Mouse (Mus musculus) macrophage (primary cell): ENCODE results near the gene Tmem87b. TPM values are rescaled to one million over a fixed set of nuclear protein-coding genes. Genes with fewer than 3 reads are reported as not detected.

Experiments used
- H3K27ac ChIP-seq: fragments of 350-480 bp; formaldehyde crosslinking; 2 replicates; pipeline ENCODE4 v1.9.0; 2021
- H3K36me3 ChIP-seq: fragments of 350-480 bp; formaldehyde crosslinking; 2 replicates; pipeline ENCODE4 v1.9.0; 2021; ENCODE audit errors: inconsistent target
- H3K4me3 ChIP-seq: fragments of 350-480 bp; formaldehyde crosslinking; 2 replicates; pipeline ENCODE4 v1.9.0; 2021; ENCODE audit errors: inconsistent target
- H3K79me2 ChIP-seq: fragments of 350-480 bp; formaldehyde crosslinking; 2 replicates; pipeline ENCODE4 v1.9.0; 2021; ENCODE audit errors: inconsistent target
- WGBS: methylation state at CpG from one replicate; pipeline ENCODE4 v1.1.7; 2026; ENCODE audit warnings: inconsistent platforms; ENCODE audit not compliant: missing documents; 5-methylcytosine and 5-hydroxymethylcytosine counted together
- polyA plus RNA-seq: library from polyadenylated mRNA; stranded (reverse); fragments of 250-400 nt; gene quantifications from 3 replicates; pipeline ENCODE4 v1.2.4, GENCODE M21; 2018; ENCODE audit warnings: inconsistent platforms

The Tmem87b gene
- polyA plus RNA-seq, 1 experiment from 2014 or later = 34.6 TPM

DNA sequence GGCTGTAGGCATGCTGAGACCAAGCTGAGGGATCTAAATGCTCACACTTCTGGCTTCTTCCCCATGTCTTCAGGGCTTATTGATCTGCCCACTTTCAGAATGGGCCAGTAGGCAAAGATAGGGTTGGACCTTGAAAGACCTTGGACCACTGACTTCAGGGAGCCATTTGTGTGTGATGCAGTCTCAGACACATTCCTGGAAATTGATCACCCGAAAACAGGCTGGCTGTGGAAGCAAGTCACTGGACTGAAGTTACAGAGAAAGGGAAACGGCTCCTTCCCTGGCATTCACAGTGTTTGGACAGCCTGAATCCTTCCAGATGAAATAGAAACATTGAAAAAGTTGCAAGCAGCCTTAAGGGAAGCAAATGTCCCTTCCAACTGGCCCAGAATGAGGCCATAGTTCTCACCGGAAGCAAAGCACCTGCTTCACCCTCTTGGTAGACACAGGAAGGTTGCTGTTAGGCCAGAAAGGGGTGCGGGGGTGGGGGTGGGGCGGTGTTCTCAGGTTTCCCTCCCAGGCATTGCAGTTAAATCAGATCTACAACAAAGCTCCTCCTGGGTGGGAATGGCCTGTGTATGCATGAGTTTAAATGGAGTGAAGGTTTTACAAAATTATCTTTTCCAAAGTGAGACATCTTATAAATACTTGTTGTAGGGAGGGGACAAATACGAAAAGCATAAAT lies 70.1 kb downstream of the Tmem87b start:
- Histone ChIP-seq H3K79me2 (no peaks in the 10 kb centered on the region), H3K36me3 (no peaks in the 10 kb centered on the region), H3K4me3 (no peak overlapping the region), H3K27ac (no peak overlapping the region)
- WGBS = 93% methylated on average over 6 of the region's 6 CpGs

- Histone ChIP-seq H3K27ac (no peak overlapping the region), H3K4me3 (no peak overlapping the region), H3K79me2 (no peaks in the 10 kb centered on the region), H3K36me3 (no peaks in the 10 kb centered on the region)
- 94% methylated on average over 4 of the region's 4 CpGs for WGBS
Measured at GRCm38 (mm10) chr2:128890661-128891335, 72.9 kb downstream of the Tmem87b start.

DNA sequence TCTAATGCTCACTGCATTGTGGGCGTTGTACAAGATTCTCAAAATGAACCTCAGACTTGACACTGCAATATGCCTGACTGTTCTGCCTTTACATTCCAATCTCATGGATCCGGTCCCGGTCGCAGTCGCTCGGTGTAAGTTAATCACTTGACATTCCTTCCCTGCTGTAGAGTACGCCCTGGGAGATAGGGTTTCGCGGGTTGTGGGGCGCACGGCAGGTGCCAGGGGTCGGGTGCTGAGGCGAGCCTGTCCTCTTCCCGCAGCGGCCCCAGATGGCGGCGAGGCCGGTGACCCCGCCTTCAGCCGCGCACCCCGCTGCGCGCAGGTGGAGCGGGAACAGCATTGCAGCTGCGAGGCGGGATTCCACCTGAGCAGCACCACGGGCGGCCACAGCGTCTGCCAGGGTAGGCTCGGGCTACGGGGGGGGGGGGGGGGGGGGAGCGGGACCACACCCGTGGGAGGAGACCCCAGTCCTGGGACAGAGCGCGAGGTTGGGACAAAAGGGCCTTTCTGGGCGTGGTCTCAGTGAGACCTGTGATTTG lies 74.3 kb downstream of the Tmem87b start:
- H3K27ac ChIP-seq = no peak overlapping the region
- WGBS = 19% methylated on average over 29 of the region's 37 CpGs
- H3K36me3 ChIP-seq = no peaks in the 10 kb centered on the region
- no peaks in the 10 kb centered on the region for H3K79me2 ChIP-seq
- no peak overlapping the region for H3K4me3 ChIP-seq

GRCm38 (mm10) chr2:128902843-128903242 lies 84.9 kb downstream of the Tmem87b start:
- Histone ChIP-seq H3K4me3 (no peak overlapping the region), H3K27ac (no peak overlapping the region), H3K36me3 (no peaks in the 10 kb centered on the region), H3K79me2 (no peaks in the 10 kb centered on the region)
- 99% methylated on average over 6 of the region's 6 CpGs for WGBS

GRCm38 (mm10) chr2:128903661-128904060 lies 85.7 kb downstream of the Tmem87b start:
- no peak overlapping the region for H3K4me3 ChIP-seq
- H3K27ac ChIP-seq = no peak overlapping the region
- 98% methylated on average over 3 of the region's 3 CpGs for WGBS
- H3K79me2 ChIP-seq = no peaks in the 10 kb centered on the region
- H3K36me3 ChIP-seq = no peaks in the 10 kb centered on the region

Other genes with a start within 250 kb of the Tmem87b start
- not detected in 3 replicates for gene Spdye4c, start 226.9 kb upstream of the Tmem87b start, polyA plus RNA-seq
- 34.0 to 41.8 TPM (median 34.7 TPM) in 3 replicates for gene Anapc1, start 130.7 kb upstream of the Tmem87b start, polyA plus RNA-seq
- gene Mertk, start 119.2 kb upstream of the Tmem87b start, polyA plus RNA-seq = 63.8 to 164 TPM (median 95.9 TPM) in 3 replicates
- gene Fbln7, start 44.9 kb downstream of the Tmem87b start, polyA plus RNA-seq = not detected in 3 replicates
- 3.5 to 5.5 TPM (median 3.7 TPM) in 3 replicates for gene Zc3h8, start 126.0 kb downstream of the Tmem87b start, polyA plus RNA-seq
- gene Zc3h6, start 149.3 kb downstream of the Tmem87b start, polyA plus RNA-seq = 1.0 to 2.5 TPM (median 2.3 TPM) in 3 replicates
- gene Gm10762, start 149.6 kb downstream of the Tmem87b start, polyA plus RNA-seq = 1.3 to 1.9 TPM (median 1.7 TPM) in 3 replicates
- not detected in 3 replicates for gene Vinac1, start 230.1 kb downstream of the Tmem87b start, polyA plus RNA-seq
- gene Ttl, start 247.8 kb downstream of the Tmem87b start, polyA plus RNA-seq = 5.8 to 8.9 TPM (median 8.5 TPM) in 3 replicates